Mouse (Mus musculus) R1 (cell line): ENCODE measurements around the gene Sesn3.
"Not testable (repeated sequence)": the region's sequence is repeated elsewhere in the genome, so short reads cannot be mapped to it uniquely, and the experiment has no call there.

ENCODE experiments used
- DNase-seq: peaks from one replicate; pipeline ENCODE4 v3.0.0-alpha.2; 2018; ENCODE audit warnings: low read depth, low spot score

Gene Sesn3

DNA sequence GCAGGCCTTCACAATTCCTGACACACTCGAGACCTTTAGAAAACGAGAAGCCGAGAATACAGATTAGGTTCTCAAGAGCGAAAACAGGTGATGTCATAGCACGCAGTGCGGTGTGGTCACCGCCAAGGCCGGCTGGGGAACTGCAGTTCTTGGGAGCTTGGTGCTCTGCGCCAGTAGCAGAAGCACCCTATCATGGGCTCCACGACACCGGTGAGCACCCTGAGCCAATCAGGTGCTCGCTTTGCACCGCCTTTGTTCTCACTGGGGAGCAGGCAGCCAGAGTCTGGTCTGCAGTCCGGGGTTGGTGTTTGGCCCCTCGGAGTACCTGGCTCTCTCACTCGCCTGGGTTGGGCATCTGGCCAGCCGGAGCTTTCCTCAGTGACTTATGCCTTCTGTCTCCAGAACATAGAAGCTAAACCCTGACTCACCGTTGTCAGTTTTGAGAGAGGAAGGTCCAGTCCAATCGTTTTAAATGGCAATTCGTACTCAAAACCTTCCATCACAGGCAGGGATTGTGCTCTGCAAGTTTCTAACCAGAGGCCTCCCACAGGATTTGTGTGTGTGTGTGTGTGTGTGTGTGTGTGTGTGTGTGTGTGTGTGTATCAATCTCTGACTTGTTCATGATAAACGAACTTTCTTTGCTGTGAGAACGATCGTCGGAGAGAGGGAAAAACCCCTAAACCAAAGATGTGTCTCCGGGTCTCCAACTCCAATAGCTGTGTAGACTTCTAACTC, at the start of gene Sesn3:
Sesn3 (plus strand) TSS at position 82 of the 735 bp plus-strand sequence.
- peak; percentile 91 for DNase-seq

- DNase-seq = not testable (repeated sequence)
Measured at GRCm38 (mm10) chr9:14227086-14227485, 47.8 kb upstream of the Sesn3 start.

DNA sequence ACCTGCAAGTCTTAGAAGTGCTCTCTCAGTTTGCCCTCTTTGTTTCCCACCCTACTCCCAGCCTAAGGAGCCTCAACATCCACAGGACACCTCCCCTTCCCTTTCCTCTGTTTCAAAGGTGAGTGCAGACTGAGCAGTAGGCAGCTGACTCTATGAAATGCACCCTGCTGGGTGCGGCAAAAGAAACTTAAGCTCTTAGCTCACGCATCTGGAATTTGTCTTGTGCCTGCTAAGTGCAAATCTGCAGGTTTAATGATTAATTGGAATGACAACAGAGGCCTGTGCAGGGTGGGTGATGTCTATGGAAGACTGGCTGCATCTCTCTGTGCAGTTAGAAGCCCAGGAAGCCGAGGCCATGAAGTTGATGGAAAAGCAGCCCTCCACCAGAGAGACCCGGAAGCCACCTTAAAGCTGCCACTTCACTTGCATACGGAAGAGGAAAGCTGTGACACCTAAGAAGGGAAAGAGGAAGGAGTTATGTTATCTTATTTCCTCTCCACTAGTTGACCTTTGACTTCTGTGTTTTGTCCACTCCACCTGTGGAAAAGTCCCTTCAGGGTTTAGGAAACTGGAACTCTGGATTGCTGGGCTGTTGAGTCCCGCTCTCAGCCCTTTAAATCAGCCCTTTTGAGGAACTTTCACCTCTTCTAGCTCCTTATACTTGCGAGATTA, 41.0 kb upstream of the Sesn3 start:
- peak; percentile 98 for DNase-seq

GRCm38 (mm10) chr9:14235286-14235685, 39.6 kb upstream of the Sesn3 start:
- DNase-seq = no peak

GRCm38 (mm10) chr9:14241003-14241402, 33.9 kb upstream of the Sesn3 start:
- not testable (repeated sequence) for DNase-seq

GRCm38 (mm10) chr9:14242308-14242707, 32.6 kb upstream of the Sesn3 start:
- DNase-seq = no peak

- DNase-seq = no peak
Measured at GRCm38 (mm10) chr9:14244528-14244927, 30.3 kb upstream of the Sesn3 start.

DNA sequence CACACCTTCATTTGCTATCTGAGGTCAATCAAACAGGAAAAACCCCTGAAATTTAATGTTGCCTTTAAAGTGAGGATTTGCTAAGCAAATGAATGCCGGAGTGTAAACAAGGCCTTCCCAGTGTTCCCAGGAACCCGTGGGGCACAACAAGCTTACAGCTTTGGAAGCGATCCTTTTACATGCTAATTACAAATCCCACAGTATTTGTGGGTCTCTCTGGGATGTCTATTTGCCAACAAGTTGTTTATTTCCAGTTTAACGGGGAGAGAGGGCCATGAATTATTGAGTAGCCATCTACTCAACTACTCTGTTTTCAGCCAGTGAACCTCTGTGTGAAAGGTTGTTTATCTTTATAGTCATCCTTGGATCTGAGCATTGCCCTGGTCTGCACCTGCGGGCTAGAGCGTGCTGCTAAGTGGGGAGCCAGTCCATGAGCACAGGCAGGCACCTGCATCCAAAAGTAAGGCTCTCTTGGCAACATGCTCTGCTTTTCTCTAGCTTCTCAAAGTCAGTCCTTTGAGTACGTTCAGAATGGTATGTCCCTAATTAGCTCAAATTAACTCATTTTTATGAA, 29.8 kb upstream of the Sesn3 start:
- DNase-seq = peak; percentile 72

- DNase-seq = peak; percentile 14
Measured at GRCm38 (mm10) chr9:14246016-14246799, 28.7 kb upstream of the Sesn3 start.

DNA sequence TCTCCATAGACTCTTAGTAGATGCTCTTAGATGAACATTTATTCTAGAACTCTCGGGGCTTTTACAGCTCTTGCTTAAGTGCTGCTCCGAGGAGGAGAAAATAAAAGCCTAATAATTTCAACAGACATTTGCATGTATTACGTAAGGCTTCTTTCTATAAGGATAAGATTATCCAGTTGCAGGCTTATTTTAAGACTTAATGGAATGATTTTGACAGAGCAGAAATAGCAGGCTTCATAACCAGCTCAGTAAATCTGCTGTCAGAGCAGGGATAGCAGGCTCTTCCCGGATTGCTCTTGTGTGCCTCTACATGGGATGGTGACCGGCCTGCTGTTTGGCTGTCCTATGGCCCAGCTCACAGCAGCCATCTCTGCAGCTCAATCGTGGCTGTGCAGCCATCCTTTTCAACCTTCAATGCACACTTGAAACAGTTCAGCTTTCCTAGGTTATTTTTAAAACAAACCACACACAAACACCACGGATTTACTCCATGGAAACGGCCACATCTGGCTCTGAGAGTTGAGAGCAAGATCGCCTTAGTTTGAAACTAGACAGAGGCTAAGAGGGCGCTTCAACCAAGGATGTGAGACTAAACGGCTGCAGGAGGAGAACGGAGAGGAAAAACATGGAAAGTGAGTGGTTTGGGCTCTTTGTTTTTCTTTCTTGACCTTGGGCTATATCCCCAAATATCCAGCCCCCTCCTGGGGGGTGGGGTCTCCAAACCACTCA, 27.2 kb upstream of the Sesn3 start:
- DNase-seq = no peak

GRCm38 (mm10) chr9:14248209-14248596, 26.7 kb upstream of the Sesn3 start:
- DNase-seq = no peak

- DNase-seq = no peak
Measured at GRCm38 (mm10) chr9:14261150-14261549, 13.7 kb upstream of the Sesn3 start.

DNA sequence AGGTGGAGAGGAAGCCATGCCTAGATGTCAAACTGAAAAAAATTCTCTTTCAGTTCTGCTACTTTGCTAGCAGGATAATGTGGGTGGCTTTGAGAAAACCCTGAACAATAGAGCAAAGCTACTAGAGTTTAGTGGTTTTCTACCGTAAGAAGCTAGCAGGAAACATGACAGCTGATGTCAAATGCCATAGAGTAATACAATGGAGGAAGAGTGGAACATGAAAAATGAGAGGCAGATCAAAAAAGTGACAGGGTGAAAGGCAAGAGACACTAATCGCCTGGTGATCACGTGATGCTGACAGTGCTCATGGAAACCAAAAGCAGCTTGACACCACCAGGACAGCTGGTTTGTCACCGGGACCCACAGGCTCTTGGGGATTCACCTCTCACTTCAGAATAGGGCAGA, 12.3 kb upstream of the Sesn3 start:
- no peak for DNase-seq

DNA sequence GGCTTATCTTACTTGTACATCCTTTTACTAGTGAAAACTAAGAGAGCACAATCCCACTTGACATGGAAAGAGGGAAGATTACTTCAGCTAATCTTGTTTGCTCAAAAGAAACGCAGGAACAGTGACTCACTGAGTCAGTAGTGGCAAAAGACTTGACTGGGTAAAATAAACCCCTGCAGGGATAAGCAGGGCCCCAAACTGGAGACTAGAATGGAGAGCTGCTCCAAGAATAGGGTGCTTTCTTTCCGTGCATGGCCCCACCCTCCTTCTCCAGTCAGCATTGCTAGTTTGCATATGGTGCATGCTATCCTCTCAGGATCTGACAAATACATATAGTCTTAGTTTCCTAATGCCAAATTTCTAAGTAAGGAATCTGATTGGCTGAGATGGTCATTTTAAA, 8.4 kb upstream of the Sesn3 start:
- DNase-seq = no peak

DNA sequence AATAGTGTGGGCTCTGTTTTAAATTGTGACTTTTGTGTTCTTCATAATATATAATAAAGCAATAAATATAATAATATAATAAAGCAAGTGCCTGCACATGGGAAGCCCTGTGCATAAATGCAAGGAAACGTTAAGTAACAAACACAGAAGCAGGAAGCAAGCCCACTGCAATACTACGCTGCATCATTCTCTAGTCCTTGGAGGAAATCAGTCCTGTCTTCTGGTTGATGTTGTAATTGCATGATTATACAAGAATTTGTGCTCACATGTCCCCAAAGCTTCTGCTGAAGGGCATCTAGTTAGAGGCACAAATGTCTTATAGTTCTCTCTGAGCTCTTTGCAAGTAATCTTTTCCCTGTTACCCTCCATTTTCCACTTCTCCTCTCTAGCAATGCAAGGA, 6.3 kb upstream of the Sesn3 start:
- no peak for DNase-seq

- DNase-seq = no peak
Measured at GRCm38 (mm10) chr9:14272921-14273320, 1.9 kb upstream of the Sesn3 start.

DNA sequence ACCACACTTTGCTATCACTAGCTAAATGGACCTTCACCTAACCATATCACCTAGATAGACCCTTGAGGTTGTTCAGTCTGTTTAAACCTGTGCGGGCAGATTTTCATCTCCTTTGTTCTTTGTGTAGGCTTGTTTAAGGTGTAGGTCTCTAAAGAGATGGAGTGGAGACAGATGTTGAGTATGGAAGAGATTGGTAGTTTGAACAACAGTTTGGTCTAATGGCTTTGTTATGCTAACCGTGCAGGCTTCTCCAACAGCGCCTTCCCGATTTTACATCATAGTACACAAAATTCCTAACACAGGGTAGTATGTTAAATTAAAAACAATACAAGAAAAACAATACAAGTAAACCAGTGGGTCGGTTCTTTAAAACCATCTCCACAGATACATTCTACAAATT, 281 bp upstream of the Sesn3 start:
- DNase-seq = peak; percentile 84

DNA sequence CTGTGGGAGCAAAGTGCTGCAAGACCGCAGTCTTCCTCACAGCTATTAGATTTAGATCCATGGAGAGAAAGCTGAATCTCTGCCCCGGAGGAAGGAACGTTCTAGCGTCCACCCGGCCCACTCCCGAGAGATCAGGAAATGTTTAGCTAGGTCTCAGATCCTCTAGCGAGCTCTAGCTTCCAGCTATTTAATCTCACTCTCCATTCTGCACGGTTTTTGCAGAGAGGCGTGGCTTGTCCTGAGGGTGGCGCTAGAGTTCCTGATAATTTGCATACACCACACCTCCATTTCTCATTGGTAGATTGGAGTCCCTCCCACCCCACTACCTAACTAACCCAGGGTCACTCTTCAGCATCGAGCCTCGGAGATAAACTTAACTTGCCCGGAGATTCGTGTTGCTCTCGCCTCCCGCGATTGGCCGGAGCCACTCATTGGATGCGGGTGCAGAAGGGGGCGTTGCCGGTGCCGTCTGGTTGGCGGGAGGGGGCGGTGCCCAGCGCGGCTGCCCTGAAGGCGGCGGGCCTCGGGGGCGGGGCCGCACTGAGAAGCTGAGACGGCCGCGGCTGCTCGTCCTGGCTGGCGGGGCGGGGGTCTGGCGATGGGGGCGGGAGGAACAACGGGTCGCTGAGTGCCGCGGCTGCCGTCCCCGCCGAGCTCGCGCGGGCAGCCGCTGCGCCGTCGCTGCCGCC, 1.1 kb downstream of the Sesn3 start:
- DNase-seq = peak; percentile 99

DNA sequence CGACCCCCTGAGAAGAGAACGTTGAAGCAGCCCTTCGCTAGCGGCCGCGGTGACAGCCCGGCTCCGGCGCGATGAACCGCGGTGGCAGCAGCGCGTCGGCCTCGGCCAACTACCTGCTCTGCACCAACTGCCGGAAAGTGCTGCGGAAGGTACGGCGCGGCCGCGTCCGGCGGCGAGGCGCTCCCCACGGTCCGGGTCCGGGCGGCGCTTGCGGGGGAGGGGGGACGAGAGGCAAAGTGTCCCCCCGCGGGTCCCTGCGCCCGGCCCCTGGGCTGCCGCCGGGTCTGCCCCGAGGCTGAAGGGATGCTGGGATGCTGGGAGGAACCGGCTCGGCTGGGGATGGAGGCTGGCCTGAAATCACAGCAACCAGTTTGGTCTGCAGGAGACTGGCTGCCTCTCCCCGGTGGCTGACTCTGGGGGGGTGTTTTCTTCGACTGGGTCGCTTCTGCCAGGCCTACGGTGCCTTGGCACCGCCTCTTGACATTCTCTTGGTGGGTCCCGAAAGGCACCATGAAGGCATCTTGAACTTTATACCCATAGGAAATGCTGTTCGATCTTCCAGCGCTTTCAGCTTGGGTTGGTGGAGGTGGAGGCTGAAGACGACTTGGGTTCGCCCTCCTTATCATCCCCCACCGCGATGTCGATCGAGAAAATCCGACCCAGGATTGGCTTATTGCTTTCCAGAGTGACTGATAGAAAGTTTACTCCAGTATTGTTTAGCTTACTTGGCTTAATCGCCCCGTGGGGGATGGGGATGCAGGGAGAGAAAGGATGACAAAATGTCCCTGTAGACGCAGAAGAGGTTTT, 1.8 kb downstream of the Sesn3 start:
- peak; percentile 72 for DNase-seq
